Mouse (Mus musculus) lung, postnatal 10 days (tissue): Measurements from ENCODE around the gene Hectd2.

ENCODE experiments used
- DNase-seq: peaks from one replicate; pipeline ENCODE4 v3.0.0; 2021

Gene Hectd2

DNA sequence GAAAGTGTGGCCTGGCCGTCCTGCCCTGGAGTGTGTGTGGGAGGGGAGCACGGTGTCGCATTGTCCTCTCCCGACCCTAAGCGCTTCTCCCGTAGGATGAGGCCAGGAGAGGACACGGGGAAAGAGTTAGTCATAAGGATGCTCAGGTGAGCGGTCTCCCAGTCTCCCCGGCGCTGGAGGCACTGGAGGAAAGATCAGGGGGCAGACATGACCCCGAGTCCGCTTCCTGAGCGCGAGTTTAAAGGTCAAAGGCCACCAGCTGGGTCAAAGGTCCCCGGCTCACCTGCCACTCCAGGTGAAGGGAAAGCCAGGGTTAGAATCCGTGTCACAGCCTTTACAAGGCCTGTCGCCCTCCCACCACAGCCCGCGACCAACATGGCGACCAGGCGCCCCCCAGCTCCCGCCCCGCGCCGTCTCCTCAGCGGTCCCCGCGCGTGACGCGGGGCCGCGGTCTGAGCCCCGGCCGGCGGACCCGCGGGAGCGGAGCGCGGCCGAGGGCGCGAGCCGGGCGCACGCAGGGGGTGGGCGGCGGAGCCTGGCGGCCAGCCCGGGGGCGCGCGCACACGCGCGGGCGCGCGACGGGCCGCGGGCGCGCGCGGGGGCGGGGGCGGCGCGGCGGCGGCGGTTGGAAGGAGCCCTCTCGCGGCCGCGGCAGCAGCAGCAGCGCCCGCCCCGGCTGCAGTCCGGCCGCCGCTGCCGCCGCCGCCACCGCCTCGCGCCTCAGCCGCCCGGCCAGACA lies at the start of gene Hectd2:
TSS of gene Hectd2 (plus strand) at position 594 of the 739 bp plus-strand sequence.
- DNase-seq, result peak; percentile 68

GRCm38 (mm10) chr19:36504716-36505115 lies 49.7 kb upstream of the Hectd2 start:
- no peak for DNase-seq

- DNase-seq, result no peak
Measured at GRCm38 (mm10) chr19:36511305-36511704, 43.1 kb upstream of the Hectd2 start.

DNA sequence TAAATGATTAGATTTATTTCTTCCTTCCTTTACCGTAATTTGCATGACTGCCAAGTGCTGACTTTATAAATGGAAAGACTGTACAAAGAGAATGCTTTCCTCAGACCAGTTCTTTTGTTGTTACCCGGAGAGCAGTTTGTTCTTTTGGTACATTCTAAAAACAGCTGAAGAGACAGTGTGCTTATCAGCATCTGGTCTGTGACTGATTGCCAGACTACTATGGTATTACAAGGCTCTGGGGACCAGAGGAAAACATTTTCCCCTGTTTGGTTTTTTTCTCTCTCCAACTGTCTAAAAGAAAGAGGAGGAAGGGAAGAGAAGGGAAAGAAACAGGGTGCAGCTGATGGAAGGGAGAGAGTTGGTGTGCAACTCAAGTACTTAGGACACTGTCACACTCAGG lies 36.0 kb upstream of the Hectd2 start:
- DNase-seq, result no peak

DNA sequence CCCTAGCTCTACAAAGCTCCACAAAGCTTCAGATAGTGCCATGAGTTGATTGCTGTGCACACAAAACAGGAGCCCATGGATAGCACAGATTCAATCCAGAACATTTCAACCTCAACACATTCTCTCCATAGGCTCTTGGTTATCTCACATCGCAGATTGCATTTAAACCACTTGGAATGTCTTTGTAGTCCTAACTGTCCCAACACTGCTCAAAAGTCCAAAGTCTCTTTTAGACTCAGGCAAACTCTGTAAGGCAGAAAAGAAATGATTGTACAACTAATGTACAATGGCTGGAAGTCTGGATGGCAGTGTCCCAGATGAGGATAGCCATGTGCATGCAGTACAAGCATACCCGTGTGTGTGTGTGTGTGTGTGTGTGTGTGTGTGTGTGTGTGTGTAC lies 32.9 kb upstream of the Hectd2 start:
- DNase-seq, result no peak

DNA sequence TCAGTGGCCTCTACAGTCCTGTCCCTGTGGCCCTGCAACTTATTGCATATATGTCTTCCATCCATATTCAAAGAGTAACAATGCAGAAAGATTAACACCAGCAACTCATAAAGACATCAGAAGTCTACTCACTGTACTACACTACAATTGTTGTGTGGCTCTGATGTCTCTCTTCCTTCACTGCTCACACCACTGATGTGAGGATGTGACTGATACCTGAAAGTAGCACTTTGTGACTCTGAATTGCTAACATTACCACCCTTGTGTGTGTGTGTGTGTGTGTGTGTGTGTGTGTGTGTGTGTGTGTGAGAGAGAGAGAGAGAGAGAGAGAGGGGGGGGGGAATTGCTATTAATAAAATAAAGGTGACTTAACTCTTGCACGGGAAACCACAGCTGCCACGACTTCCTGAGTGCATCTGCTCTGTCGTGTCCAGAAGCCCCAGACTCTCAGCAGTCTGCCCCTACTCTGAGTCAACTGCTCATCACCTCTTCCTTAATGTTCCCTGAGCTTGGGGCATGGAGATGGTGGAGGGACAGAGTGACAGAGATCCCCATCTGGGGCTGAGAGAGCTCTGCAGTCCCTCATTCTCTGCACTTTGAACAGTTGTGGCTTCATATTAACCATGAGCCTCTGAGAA lies 31.8 kb upstream of the Hectd2 start:
- DNase-seq, result no peak

DNA sequence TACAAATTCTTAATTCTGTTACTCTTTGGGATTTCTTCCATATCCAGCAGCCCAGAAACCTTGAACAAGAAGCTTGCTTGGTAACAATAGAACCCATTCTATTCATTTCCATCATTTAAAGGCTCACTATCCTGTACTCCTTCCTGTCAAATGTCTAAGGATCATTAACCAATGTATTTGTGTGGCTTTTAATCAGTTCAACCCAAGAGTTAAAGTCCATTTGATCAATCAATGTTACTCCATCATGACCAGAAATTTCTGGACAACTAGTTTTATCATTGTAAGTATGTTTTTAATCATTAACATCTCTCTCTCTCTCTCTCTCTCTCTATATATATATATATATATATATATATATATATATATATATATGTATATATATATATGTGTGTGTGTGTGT lies 29.4 kb upstream of the Hectd2 start:
- no peak for DNase-seq

DNA sequence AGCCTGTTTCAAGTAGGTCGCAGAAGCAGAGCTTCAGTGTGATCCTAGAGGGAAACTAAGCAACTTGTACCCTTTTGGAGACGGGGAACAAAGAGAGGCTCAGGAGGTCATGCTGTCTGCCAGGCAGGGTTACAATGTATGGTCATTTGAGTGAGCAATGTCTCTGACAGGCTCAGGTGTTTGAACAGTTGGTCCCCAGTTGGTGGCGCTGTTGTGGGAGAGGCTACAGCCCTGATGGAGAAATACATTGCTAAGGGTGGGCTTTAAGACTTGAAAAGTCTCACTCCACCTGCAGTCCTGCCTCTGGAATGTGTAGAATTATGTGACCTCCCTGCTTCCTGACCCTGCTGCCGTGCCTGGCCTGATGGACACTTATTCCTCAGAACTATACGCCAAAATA lies 21.4 kb upstream of the Hectd2 start:
- DNase-seq, result peak; percentile 15

DNA sequence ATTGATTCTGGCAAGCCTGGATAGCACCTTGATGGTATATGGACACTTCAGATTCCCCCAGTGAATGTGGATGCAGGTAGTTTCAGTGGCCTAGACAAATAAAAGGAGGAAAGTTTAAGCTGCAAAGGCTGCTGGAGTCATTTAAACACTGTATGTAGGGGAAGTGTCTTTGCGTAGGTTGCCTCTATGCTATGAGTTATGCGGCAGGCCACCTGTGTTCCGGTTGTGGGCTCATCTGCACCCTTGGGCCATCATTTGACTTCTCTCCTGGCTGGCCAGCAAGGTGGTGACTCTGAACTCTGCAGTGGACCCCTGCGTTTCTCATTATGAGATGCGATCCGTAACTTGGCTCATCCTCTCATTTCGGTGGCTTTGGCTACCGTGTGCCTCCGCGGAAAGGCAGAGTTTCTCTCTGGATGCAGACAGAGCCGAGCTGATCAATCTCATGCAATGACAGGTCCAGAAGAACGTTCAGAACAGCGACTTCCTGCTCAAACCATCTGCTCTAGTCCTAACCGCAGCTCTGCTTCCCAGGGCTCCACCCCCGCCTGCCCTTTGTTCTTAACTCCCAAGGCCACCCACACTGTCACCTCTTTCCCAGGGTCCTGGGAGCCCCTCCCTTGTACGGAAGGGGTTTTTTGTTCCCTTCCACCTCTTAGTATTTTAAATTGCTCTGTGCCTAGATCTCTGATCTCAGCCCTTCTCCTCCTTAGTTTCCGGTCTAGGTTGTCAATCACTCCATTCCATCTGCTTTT lies 20.3 kb upstream of the Hectd2 start:
- DNase-seq, result peak; percentile 38

- peak; percentile 60 for DNase-seq
Measured at GRCm38 (mm10) chr19:36534766-36535140, 19.7 kb upstream of the Hectd2 start.

GRCm38 (mm10) chr19:36535186-36535585 lies 19.3 kb upstream of the Hectd2 start:
- no peak for DNase-seq

GRCm38 (mm10) chr19:36535878-36536277 lies 18.6 kb upstream of the Hectd2 start:
- DNase-seq, result no peak

GRCm38 (mm10) chr19:36536929-36537328 lies 17.5 kb upstream of the Hectd2 start:
- DNase-seq, result no peak

DNA sequence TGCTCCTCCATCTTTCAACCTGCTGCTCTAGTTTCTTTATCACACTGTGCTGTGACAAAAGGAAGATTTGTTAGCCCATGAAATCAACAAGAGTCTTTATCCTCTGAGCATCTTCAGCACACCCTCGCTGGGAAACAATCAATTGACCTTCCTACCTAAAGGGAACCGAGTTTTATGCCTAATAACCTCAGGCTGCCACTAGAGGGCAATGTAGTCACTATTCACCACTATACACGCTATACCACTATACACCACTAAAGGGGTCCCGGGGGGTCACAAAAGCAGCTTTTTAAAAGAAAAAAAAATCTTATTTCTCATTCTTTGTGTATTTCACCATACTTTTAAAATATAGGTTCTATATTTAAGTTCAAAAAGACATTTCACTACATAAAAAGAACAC lies 15.9 kb upstream of the Hectd2 start:
- peak; percentile 63 for DNase-seq

- DNase-seq, result no peak
Measured at GRCm38 (mm10) chr19:36539311-36539710, 15.1 kb upstream of the Hectd2 start.

DNA sequence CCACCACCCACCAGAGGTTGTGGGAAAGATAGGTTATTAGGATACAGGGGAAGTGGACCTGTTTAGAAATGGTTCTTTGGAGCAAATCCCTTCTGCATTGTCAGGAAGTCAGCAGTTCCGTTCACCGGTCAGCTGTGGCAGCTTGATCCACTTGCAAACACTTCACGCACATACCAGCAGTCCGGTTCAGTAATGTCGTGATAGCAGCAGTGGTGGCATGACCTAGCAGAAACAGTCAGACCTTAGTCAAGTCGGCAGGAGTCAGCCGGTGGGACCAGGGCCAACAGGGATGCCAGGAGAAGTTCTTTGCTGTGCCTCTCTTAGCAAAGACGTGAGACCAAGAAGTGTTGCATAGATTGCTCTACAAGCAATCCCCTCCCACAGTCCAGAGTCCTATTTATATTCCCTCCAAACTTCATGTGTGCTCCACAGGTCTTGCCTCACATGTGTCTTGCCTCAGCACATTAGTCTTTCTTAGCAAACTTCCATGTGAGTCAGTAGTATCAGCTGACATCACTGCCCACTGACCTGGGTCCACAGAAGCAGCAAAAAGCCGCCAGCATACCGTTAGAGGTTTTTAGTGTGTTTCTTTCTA lies 14.3 kb upstream of the Hectd2 start:
- DNase-seq, result peak; percentile 21

DNA sequence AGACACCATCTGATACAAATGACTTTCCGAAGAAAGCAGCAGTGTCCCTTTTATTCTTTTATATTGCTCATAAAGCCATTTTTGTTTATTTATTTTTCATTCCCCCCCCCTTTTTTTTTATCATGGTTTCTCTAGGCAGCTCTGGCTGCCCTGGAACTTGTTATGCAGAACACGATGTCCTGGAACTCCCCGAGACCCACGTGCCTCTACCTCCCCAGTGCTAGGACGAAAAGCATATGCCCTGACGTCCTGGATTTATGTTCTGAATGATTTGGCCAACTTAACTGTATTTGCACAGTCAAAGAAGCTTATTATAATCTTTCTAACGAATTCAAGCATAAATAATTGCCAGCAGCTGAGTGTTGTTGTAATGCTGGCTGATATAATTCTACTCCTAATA lies 13.7 kb upstream of the Hectd2 start:
- no peak for DNase-seq

- no peak for DNase-seq
Measured at GRCm38 (mm10) chr19:36553561-36554045, 836 bp upstream of the Hectd2 start.

GRCm38 (mm10) chr19:36554785-36555595 lies 551 bp downstream of the Hectd2 start:
- DNase-seq, result peak; percentile 53

DNA sequence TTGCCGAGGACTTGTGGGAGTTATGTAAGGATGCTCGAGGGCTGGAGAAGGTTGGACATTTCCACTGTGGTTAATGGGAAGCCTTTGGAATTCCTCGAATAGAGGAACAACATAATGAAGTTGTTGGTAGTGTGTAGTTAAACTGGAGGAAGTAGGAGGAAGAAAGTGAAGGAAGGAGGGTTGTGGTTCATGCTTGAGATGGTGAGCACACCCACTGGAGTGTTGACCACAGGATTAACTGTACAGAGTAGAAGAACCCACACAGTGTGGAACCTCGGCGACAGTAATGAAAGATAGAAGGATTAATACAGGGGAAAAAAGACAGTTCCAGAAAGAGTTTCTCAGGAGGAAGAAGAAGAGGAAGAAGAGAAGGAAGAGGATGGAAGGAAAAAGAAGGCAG lies 4.9 kb downstream of the Hectd2 start:
- no peak for DNase-seq

DNA sequence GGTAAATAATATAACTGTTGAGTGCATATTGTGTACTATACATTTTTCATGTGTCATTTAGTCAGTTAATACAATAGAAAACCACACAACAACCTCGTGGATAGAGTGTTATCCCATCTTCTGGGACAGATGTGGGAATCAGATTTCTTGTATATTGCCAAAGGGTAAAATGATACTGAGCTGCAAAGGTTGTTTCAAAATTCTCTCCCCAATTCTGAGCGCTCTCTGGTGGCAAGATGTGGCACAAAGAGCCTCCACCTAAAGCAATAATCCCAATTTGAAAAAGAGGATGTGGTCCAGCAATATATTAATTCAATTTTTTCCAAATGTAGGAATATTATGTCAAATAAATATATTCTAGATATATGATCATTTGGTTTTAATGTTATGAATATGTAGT lies 5.7 kb downstream of the Hectd2 start:
- peak; percentile 13 for DNase-seq

DNA sequence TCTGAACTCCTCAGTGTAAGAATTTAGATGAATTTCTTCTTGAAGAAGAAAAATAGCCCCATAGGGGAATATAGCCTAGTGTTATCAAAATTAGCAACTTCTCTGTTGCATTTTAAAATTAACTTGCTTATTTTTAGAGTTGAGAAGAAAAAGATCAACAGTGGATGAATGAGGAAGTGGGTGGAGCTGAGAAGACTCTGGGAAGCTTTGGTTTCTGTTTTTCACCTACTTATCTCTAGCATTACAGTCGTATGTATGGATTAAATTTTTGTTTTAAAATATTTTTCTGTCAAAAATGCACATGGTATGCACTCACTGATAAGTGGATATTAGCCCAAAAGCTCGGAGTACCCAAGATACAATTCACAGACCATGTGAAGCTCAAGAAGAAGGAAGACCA lies 6.7 kb downstream of the Hectd2 start:
- DNase-seq, result no peak

- DNase-seq, result no peak
Measured at GRCm38 (mm10) chr19:36564396-36564795, 10.0 kb downstream of the Hectd2 start.
